Mouse (Mus musculus): Measurements from ENCODE around the gene Hivep1.

Gene Hivep1

DNA sequence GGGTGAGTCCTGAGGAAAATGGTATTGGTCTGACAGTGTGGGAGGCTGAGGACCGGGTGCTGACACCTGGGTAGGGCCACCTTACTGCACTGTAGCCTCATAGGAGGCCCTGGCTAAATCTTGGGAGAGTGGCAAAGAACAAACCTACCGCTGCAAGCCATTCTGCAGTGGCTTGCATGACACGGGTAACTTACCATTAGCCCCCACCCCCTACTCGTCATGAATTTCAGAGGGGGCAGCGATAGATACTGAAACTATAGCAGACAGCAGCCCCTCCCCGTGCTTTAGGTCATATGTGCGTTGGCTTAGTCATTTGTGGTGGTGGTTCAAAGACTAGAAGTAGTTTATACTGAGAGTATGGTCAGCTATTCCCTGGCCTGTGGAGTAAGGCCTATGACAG lies 61.8 kb downstream of the Hivep1 start:
- DNase-seq (ENCODE audit: low spot score), result no peak

DNA sequence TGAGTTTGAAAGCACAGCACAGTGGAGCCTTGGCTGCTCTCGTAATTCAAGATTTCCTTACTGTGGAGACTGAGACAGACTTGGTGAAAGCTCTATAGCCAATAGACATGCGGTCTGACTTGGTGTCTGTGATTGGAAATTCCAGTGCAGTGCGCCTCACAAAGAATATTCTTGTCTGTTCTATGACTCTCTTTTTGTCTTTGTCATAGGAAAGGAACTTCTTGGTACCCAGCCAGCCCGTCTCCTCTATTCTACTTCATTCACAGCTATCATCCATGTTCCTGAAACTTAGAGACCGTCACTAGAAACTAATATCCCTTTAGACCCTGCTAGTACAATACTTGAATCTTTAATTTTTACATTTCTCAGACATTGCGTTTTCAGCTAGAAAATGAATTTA lies 64.5 kb downstream of the Hivep1 start:
- DNase-seq (ENCODE audit: low spot score), result no peak

DNA sequence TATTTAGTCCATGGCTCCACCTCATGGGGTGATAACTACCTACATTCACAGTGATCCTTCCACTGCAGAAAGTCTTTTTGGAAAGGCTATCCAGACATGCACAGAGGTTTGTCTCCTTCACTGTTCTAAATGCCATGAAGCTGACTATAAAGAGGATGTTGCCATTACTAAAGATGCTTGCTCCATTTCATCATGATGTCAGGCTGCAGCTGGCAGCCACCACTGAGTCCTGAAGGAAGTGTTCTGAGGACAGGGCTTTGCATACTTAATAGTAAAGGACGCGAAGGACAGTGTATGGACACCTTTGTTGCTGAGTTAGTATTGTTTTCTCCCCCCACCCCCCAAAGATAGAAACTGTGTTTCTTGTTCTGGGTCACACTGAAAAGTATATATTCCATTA lies 67.2 kb downstream of the Hivep1 start:
- no peak for DNase-seq (ENCODE audit: low spot score)

DNA sequence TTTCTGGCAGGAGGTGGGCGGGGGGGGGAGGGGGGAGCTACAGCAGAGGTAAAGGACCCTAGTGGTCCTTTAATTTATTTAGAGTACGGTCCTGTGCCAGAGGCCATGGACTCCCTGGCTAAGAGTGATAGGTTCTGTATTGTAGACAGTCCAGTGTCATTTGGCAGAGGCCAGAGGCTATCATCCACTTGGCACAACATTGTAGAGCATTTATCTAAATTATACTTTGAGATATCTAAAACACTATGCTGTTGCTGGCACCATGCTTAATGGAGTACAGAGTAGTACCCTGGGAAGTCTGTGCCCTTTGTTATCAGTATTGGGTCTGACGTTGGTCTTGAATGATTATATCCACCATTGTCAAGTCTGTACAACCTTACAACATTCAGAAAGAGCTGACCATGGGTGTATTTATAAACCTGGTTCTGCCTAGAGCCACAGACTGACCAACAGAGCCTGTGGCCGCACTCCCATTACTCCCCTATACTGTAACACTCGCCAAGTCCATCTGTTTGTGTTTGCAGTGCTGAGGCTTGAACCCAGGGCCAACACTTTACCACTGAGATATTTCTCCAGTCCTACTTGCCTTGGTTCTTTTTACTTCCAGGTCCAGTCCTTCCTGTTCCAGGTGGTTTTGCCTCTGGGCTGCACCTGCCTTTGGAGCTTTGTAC lies 69.4 kb downstream of the Hivep1 start:
- DNase-seq (ENCODE audit: low spot score), result no peak

DNA sequence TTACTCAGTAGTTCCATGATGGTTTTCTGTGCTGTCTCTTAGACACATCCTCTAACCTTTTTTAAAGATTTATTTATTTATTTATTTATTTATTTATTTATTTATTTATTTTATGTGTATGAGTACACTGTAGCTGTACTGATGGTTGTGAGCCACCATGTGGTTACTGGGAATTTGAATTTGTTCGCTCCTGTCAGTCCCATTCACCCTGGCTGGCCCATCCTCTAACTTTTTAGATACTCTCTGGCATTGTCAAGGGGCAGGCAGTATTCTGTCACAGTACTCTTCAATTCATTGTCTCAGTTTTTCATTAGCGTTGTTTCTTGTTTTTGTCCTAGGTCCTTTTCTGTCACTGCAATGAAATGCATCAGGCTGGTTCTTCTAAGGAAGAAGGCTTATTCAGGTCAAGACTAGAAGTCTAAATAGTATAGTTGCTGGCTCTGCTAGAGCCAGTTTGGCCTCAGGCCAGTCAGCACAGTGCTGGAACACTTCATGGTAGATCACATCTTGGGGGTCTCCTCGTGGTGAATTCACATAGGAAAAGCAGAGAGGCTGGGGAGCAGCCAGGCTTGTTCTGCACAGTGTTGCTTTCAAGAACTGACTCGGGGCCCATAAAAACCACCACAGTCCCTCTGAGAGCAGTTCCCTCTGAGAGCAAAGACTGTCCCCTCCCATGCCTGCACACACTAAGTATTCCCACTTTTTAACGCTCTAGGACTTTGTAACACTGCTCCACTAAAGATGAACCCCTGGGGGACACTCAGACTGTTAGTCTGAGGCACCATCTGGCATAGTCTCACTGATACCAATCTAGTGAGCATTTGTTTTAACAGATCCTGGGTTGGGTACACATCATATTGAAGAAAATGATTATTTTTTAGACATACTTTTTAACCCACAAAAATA lies 70.2 kb downstream of the Hivep1 start:
- no peak for DNase-seq (ENCODE audit: low spot score)

DNA sequence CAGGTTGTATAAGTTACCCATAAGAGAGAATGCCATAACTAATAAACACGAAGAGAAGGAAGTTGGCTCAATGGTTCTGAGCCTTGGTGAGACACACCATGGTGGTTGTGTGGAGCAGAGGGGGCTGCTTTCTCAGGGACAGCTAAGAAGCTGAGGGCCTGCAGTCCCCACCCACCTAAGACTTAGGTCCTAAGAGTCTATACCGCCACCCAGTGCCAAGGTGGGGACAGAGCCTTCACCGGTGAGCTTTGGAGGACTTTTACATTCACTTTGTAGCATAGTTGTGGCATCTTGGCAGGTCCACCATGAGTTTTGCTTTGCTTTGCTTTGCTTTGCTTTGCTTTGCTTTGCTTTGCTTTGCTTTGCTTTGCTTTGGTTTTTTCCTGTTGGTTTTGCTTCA lies 92.8 kb downstream of the Hivep1 start:
- DNase-seq (ENCODE audit: low spot score), result no peak

DNA sequence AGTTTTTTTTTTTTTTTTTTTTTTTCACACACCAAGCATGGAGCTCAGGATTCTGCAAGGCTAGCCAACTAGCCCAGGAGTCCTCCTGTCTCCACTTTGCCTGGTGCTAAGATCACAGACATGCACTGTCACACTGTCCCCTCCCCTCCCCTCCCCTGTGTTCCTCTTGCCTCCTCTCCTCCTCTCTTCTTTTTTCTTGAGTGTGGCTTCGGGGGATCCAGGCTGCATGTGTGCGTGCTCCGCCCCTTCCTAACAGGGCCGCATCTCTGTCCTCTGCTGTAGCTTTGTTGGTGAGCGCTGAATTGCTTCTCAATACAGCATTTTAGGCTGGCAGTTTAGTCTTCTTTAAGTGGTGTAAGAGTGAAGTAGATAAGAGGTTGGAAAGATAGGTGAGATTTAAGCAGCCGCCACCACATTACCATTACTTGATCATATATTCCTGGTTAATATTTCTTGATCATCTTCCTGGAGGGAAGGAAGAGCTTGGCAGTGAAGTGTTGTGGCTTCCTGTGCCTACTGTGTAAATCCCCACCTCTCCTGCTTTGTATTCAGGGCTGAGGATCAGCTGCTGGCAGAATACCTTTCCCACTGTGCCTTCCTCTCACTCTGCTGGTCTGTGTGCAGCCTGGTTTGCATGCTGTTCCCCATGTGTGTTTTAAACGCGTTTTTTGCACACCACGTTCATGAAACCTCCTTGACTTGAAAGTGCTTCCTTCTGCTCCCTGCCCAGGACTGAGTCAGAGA lies 97.7 kb downstream of the Hivep1 start:
- DNase-seq (ENCODE audit: low spot score), result no peak

DNA sequence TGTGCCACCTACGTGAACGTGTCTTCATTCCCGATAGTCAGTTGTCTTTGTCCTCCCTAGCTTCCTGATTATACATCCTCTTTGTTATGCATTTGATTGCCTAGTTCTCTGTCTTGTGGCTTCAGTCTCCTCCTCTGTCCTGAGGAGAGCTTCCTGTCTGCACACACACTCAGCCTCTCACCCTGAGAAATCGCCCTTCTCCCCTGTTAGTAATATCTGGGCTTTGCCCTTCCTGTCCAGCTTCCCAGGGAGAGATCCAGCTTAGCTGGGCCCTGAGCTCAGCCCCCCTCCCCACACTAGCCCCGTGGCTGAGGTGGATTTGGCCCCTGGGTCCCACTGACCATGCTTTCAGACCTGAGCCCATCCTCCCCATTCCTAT lies 98.2 kb downstream of the Hivep1 start:
- no peak for DNase-seq (ENCODE audit: low spot score)

DNA sequence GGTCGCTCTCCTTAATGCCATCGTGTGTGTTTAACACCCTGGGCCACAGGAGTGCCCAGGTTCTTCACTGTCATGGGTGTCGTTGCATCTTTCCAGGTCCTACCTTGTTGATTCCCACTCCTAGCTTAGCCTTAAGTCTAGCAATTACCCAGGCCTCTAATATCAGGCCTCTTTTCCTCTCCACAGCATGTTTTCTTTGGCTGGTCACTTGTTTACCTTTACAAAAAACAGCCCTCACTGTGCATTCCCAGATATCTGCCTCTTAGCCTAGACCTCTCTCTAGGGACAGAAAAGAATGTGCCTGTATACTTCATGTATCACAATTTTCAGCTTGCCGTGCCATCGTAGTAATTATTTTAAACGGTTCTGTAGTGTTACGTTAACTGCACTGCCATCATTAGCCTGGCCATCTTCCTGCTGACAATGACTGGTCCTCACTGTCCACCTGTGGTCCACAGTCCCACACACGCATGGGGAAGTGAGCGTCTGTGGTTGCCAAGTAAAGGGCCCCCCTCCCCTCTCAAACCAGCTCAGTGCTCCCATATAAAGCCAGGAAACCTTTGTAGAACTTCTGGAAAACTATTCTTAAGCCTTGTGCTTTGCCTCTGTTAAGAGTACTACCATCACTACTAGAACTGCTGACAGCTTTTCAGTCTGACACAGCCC lies 98.8 kb downstream of the Hivep1 start:
- DNase-seq (ENCODE audit: low spot score), result no peak

DNA sequence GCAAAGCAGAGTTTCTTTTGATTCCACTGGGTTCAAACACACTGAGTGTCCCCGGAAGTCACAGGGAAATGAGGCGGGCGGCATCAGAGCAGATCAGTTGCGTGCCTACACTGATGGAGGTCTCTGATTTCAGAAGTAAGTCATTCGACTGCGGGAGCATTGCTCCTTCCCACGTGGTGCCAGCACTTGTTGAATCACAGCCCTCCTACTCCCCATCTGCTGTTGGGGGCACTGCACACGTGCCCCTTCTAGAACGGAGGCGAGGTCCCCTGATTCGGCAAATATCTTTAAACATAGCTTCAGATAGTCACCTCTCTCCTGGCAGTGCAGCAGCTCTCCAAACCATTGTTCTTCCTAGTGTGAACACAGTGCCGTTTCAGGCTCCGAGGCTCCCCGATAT lies 106.4 kb downstream of the Hivep1 start:
- no peak for DNase-seq (ENCODE audit: low spot score)

DNA sequence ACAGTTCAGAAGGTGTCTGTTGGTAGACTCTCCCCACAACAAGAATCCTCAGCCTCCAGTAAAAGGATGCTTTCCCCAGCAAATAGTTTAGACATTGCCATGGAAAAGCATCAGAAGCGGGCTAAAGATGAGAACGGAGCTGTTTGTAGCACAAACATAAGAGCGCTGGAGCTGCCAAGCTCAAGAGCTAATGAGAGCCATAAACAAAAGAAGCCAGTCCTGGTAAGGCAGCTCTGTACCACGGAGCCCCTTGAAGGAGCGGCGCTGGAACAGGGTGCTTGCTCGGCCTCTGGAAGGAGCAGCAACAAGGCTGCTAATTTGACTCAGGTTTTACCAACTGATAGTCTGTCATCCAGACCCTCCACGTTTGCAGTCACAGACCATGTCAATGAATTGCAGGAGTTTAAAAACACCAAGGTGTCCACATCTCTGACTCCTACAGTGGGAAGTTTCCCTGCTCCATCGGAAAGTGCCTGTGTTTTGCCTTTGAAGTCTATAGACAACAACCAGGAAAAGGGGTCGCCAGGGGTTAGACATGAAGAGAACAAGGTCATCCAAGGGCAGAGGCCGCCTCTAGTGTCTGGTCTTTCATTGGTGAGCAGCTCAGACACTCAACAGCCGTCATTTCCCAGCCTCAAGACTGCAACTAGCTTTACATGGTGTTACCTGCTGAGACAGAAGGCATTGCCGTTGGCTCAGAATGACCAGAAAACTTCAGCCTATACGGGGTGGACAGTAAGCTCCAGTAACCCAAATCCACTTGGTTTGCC lies 107.8 kb downstream of the Hivep1 start:
- DNase-seq (ENCODE audit: low spot score), result no peak

DNA sequence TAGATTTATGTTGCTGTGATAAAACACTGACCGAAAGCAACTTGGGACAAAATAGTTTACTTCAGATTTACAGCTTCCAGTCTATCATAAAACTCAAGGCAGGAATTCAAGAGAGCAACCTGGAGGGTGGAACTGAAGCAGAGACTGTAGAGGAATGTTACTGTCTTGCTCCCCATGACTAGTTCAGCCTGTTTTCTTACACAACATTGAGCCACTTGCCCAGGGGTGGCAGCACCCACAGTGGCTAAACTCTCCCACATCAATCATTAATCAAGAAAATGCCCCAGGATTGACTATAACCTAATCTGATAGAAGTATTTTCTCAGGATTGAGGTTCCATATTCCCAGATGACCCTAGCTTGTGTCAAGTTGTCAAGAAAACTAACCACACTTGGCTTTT lies 119.0 kb downstream of the Hivep1 start:
- no peak for DNase-seq (ENCODE audit: low spot score)

DNA sequence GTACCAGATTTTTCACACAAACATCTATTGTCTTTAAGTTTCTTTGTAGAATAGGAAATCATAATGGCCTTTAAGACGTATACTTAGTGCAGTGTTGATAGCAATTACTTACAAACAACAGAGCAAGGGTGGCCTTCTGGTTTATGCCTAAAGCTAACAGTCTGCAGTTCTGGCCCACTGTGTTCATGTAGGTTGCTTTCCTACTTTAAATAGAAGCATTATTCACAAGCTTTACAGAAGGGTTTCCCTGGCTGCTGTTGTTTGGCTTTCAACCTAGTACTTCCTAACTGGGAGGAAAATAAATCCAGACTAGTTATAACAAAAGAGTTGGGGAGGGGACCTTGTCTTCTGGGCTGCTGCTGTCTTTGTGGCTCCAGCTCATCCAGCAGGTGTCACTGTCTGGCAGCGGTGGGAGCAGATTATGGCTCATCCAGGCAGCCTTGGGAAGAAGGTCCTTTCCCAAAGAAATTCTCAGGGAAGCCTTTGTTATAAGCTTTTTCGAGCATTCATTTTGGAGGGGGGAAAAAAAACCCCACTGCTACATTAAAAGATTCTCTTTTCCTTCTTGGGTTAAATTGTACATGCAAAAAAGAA lies 123.1 kb downstream of the Hivep1 start:
- DNase-seq (ENCODE audit: low spot score), result no peak

DNA sequence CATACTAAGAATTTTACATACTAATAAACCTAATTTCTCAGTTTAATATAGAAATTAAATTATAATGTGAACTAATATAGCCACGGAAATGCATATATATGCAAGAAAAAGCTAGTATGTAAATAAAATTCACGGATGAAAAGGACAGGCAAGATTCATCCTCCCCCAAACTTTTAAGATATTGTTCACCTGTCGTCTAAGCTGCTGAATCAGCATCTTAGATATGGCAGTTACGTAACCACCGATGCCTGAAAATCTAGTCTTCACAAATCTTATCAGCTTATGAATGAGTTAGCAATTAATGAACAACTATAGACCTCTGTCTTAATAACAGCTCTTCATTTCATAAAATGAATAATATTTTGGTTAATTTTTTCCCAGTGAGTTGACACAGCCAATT lies 130.8 kb downstream of the Hivep1 start:
- no peak for DNase-seq (ENCODE audit: low spot score)

DNA sequence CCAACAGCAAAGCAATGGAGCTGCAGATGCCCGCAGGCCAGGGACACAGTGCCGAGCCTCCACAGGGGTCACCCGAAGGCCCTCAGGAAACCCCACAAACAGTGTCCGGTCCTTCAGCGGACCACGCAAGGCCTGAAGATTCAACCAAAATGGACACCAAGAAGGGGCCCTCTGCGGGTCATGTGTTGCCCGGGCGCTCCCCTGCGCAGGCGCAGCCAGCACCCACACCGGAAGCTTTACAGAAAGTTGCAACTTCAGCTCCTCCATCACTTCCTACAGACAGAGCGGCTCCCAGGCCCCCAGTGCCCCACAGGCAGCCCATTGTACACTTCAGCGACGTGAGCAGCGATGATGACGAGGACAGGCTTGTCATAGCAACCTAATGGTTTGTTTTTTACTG lies 132.3 kb downstream of the Hivep1 start:
- no peak for DNase-seq (ENCODE audit: low spot score)

DNA sequence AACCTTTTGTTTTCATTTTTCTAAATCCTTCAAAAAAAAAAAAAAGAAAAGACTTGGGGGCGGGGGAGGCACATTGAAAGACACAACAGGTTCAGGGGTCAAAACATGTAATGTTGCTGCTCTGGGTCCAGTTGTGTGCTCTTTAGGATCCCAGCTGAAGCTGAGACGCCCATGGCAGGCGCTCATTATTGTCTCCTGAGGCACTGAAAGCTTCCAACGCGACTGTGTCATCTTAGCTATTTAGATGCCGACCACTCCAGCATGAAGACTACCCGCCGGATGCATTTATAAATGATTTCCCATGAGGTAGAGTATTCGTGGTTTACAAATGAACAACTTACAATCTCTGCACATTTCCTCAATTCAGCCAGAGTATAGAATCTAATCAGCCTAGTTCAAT lies 141.2 kb downstream of the Hivep1 start:
- DNase-seq (ENCODE audit: low spot score), result no peak

DNA sequence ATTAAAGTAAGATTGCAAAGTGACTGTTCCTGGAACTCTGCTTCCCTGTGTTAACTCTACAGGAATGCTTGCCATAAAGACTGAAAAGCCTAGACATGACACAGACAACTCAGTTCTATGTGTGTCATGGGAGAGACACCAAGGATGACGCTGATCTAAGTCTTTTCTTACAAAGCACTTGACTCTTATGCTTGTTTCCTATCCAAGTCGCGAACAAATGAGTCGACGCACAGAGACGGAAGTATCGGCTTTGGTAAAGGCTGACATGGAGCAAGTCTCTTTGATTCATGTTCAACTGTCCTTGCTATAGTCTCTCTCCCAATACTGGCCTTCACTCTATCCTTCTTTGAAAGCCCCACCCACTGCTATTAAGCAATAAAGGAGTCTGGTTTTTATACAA lies 143.8 kb downstream of the Hivep1 start:
- no peak for DNase-seq (ENCODE audit: low spot score)

DNA sequence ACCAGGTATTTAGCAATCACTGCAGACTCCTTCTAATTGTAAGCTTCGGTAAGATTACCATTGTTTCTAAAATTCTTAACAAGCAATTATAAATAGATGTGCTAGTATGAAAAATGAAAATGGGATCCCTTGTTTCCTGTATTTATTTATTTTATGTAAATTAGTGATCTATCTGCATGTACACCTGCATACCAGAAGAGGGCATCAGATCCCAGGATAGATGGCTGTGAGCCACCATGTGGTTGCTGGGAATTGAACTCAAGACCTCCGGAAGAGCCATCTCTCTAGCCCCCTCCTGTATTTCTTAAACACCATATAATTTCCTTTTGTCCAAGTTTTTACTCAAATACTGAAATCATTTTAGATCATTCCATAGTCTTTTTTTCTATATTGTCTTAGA lies 145.8 kb downstream of the Hivep1 start:
- DNase-seq (ENCODE audit: low spot score), result no peak

DNA sequence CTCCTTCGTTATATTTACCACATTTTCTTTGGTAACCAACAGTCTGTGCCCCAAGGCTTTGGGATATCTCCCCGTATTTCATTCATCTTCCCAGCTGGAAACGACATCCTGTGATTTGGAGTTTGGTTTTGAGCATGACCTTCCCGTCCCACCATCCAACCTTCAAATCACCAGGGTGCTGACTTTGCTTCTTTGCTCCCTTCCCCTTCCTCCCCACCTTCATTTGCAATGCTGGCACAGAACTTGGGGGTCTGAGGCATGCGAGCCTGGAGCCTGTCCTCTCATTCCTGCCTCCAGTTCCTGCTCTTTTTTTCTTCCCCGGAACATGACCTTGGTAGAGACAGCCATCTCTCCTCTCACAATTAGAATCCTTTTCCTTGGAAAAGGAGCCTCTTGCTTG lies 161.7 kb downstream of the Hivep1 start:
- DNase-seq (ENCODE audit: low spot score), result no peak

DNA sequence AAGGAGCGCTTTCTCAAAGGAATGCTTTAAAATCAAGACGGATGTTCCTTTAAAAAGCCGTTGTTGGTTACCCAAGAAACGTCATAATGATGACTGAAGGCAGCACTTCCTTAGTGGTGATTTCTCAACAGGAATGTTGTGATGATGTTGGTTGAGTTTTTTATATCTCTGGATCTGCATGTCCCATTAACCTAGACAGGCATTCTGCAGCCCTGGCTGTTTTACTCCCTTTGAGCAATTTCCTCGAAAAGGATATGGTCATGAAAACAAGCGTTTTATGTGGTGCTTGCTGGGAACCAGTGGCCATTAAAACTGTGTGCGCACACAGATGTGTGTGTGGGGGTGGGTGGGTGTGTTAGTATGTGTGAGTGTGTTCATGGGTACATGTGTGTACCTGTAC lies 170.6 kb downstream of the Hivep1 start:
- no peak for DNase-seq (ENCODE audit: low spot score)

DNA sequence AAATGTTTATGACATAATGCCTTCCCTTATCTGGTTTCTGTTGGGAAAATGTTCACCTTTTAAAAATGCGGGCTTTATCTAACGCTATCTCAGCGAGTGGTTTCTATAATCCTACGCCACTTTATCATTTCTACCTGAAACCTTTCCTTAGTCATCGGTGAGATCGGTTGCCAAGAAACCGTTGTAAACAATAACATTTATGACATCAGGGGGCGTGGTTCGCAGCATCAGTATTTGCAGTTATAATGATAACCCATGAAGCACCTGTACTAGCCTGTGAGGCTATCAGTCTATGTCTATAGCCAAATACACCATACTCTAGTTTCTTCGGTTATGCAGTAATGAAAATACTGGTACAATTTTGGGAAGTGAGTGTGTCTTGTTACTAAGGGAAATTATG lies 177.0 kb downstream of the Hivep1 start:
- DNase-seq (ENCODE audit: low spot score), result no peak

Measured in ovary, postnatal 10 days (tissue).